23 mouse cellular contexts compared by ENCODE assay signal in genomic region chr2:27755986-27756641, GRCm38 (mm10).
DNase-seq lines count a peak whose midpoint lies in the region; ATAC-seq and TF ChIP-seq lines count a peak whose summit lies in the region.
"Had no signal": no experiment of that assay in that cellular context is flagged by ENCODE, and none has a peak within 500 bp of the region (broad histone marks: within the 10 kb centered on the region; RNA-seq: fewer than 3 reads in every experiment).

No protein-coding gene starts in this region.

- peak; percentile 55 for DNase-seq in kidney, adult 2 months
- DNase-seq in kidney, postnatal 4 days = no peak
- peak; percentile 59 to 62 for DNase-seq in lung, adult 18-20 months
- DNase-seq in lung, postnatal 10 days = no peak
- no peak for DNase-seq in left cerebral cortex, postnatal 14 days (ENCODE audit: low spot score in 2 of 2)
- no peak for DNase-seq in hindbrain, embryonic 14.5 days (ENCODE audit: low spot score)
- DNase-seq: cerebellum, adult 11 months; cerebellum, postnatal 14 days; gastrocnemius, postnatal 10 days; heart, adult 11 months; right cerebral cortex, adult 18-20 months; right cerebral cortex, postnatal 4 days; thymus, postnatal 14 days had no signal

- WGBS in kidney, adult 2 months = 56% methylated on average over 13 of the region's 13 CpGs
- 92% methylated on average over 13 of the region's 13 CpGs for WGBS in limb, embryonic 15.5 days
- WGBS in hindbrain, embryonic 14.5 days = 94% methylated on average over 13 of the region's 13 CpGs

- intact Hi-C loops in left cerebral cortex, postnatal 14 days (cut with DNase I) = no loop called here

- no peak for ATAC-seq in limb, embryonic 15.5 days (ENCODE audit: insufficient number of reproducible peaks, low FRiP score, low TSS enrichment, low read depth)
- no peak for ATAC-seq in hindbrain, embryonic 14.5 days (ENCODE audit: low FRiP score)
- ATAC-seq: CD4-positive, CD25-positive, alpha-beta regulatory T cell, adult 4 months; forebrain, embryonic 14.5 days; hindbrain, embryonic 16.5 days; intestine, embryonic 15.5 days had no signal

- no peak for TF ChIP-seq POLR2A in kidney, adult 2 months (IDR thresholded peaks at IDR 0.05; ENCODE audit: low read depth, low read length)

- no peak overlapping the region for H3K27ac ChIP-seq in kidney, adult 2 months (ENCODE audit: insufficient read depth, low read depth, low read length)
- H3K27ac ChIP-seq in limb, embryonic 15.5 days = peak overlapping the region; percentile 93
- no peak overlapping the region for H3K27ac ChIP-seq in hindbrain, embryonic 14.5 days
- H3K27ac ChIP-seq: embryonic facial prominence, embryonic 12.5 days; kidney, postnatal 0 days; midbrain, embryonic 12.5 days; neural tube, embryonic 15.5 days had no signal

- H3K36me3 ChIP-seq in kidney, adult 2 months (ENCODE audit: control insufficient read depth, insufficient read depth, low read length) = no peaks in the 10 kb centered on the region; the same call in 1 of the 2 replicates
- peaks cover 85% of the 10 kb centered on the region for H3K36me3 ChIP-seq in limb, embryonic 15.5 days
- H3K36me3 ChIP-seq in hindbrain, embryonic 14.5 days (replicated peaks; ENCODE audit: control insufficient read depth, insufficient read depth) = peaks cover 14% of the 10 kb centered on the region

- H3K9me3 ChIP-seq in limb, embryonic 15.5 days = no peaks in the 10 kb centered on the region
- H3K9me3 ChIP-seq in hindbrain, embryonic 14.5 days (ENCODE audit: control insufficient read depth, low read length) = no peaks in the 10 kb centered on the region
- H3K9me3 ChIP-seq: embryonic facial prominence, embryonic 12.5 days; intestine, embryonic 15.5 days; midbrain, embryonic 12.5 days; neural tube, embryonic 15.5 days had no signal

- no peak overlapping the region for H3K4me3 ChIP-seq in kidney, adult 2 months (ENCODE audit: insufficient read depth, low read depth, low read length)
- no peak overlapping the region for H3K4me3 ChIP-seq in limb, embryonic 15.5 days
- H3K4me3 ChIP-seq in hindbrain, embryonic 14.5 days (replicated peaks; ENCODE audit: low read length) = no peak overlapping the region
- H3K4me3 ChIP-seq: embryonic facial prominence, embryonic 12.5 days; intestine, embryonic 15.5 days; midbrain, embryonic 12.5 days; neural tube, embryonic 15.5 days had no signal

- H3K4me1 ChIP-seq in kidney, adult 2 months (ENCODE audit: control insufficient read depth, insufficient read depth, low read length) = peaks cover 40% of the 10 kb centered on the region
- H3K4me1 ChIP-seq in limb, embryonic 15.5 days = peaks cover 60% of the 10 kb centered on the region
- peaks cover 24% of the 10 kb centered on the region for H3K4me1 ChIP-seq in hindbrain, embryonic 14.5 days (replicated peaks; ENCODE audit: control insufficient read depth, insufficient read depth, low read length)

- no peak overlapping the region for H3K4me2 ChIP-seq in limb, embryonic 15.5 days
- no peak overlapping the region for H3K4me2 ChIP-seq in hindbrain, embryonic 14.5 days (replicated peaks)
- H3K4me2 ChIP-seq: embryonic facial prominence, embryonic 12.5 days; heart, embryonic 11.5 days; intestine, embryonic 15.5 days; midbrain, embryonic 12.5 days; neural tube, embryonic 15.5 days had no signal

- TF ChIP-seq CTCF in kidney, adult 2 months (conservative IDR thresholded peaks at IDR 0.05; ENCODE audit: insufficient read depth, insufficient read length, low read depth, low read length) = no peak

- H3K9ac ChIP-seq in limb, embryonic 15.5 days = no peak overlapping the region
- H3K9ac ChIP-seq in hindbrain, embryonic 14.5 days = no peak overlapping the region
- H3K9ac ChIP-seq: embryonic facial prominence, embryonic 12.5 days; intestine, embryonic 15.5 days; midbrain, embryonic 12.5 days; neural tube, embryonic 15.5 days had no signal

- no peaks in the 10 kb centered on the region for H3K27me3 ChIP-seq in kidney, adult 2 months (replicated peaks; ENCODE audit: control insufficient read depth, insufficient read depth, low read length)
- H3K27me3 ChIP-seq in limb, embryonic 15.5 days = no peaks in the 10 kb centered on the region
- H3K27me3 ChIP-seq in hindbrain, embryonic 14.5 days (ENCODE audit: control insufficient read depth, insufficient read depth, low read length) = no peaks in the 10 kb centered on the region
- H3K27me3 ChIP-seq: embryonic facial prominence, embryonic 12.5 days; intestine, embryonic 15.5 days; midbrain, embryonic 12.5 days; neural tube, embryonic 15.5 days had no signal

Comparison
In these comparisons a context has a peak if more than half of its experiments do, and no peak if none do; other contexts are left out.
1. DNase-seq: peak in kidney, adult 2 months (single experiment) and lung, adult 18-20 months (2 of 2); none in kidney, postnatal 4 days (0 of 2), lung, postnatal 10 days (single experiment), left cerebral cortex, postnatal 14 days (0 of 2) and hindbrain, embryonic 14.5 days (single experiment).